Mouse (Mus musculus) bone marrow, adult 2 months (tissue): ENCODE measurements around the gene Med13.

Source experiments
- CTCF ChIP-seq: fragments of 200-500 bp; IDR thresholded peaks from 2 replicates; pipeline ENCODE4 v1.5.1; 2011; ENCODE audit warnings: low read length, control low read depth; ENCODE audit not compliant: control insufficient read depth, insufficient read depth
- POLR2A ChIP-seq: fragments of 200-500 bp; IDR thresholded peaks from 2 replicates; pipeline ENCODE4 v1.6.1; 2011; ENCODE audit warnings: low read depth, mild to moderate bottlenecking, control low read depth, low read length, borderline replicate concordance; ENCODE audit not compliant: control insufficient read depth

DNA sequence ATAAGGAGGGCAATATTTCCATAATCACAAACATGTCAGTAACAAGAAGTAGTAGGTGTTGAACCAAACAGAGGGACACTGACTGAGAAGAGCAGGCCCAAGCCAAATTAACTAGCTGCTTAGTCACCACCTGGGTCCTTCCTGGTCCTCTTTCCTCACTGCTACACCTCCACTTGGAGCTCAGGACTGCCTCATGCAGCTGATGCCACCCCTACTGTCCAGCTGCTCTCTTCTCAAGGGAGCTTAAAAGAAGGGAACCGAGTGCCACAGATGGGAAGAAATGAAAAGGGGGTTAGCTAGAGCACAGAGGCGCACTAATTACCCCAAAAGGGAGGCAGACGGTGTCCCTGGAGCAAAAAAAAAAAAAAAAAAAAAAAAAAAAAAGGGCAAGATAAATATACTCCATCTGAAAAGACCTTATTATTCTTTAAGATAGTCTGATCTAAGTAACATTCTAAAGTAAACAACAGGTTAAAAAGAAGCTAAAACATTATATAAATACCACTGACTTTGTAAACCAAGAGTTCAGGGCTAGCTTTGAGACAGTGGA, 5.6 kb downstream of the Med13 start:
- TF ChIP-seq CTCF (no peak), POLR2A (no peak)
